Mouse (Mus musculus) intestine, embryonic 14.5 days (tissue): Measurements from ENCODE around the gene Sapcd1. TPM values are rescaled to one million over a fixed set of nuclear protein-coding genes. Genes with fewer than 3 reads are reported as not detected.
A peak's percentile ranks its signal among the peaks of the same experiment; 100 is the strongest.

Experiments used
- ATAC-seq: fragments of 200-750 bp; cut with Nextera tagmentation; replicated peaks from 2 replicates; pipeline ENCODE4 v1.8.0; 2017; ENCODE audit warnings: low read depth, moderate number of reproducible peaks, moderate TSS enrichment, moderate library complexity; ENCODE audit not compliant: low FRiP score, low TSS enrichment
- DNase-seq: peaks from one replicate; pipeline ENCODE4 v3.0.0-alpha.2; 2018; ENCODE audit warnings: low spot score
- H3K27ac ChIP-seq: fragments of 300-500 bp; sonication (generic); 2 replicates; pipeline ENCODE4 v1.5.1; 2014; ENCODE audit warnings: low read depth, mild to moderate bottlenecking, control low read depth
- H3K27me3 ChIP-seq: fragments of 300-500 bp; sonication (generic); replicated peaks from 2 replicates; pipeline ENCODE4 v1.6.1; 2014; ENCODE audit warnings: low read length, control low read depth; ENCODE audit not compliant: control insufficient read depth, insufficient read depth
- H3K36me3 ChIP-seq: fragments of 300-500 bp; sonication (generic); 2 replicates; pipeline ENCODE4 v1.6.1; 2014; ENCODE audit warnings: low read length, control low read depth; ENCODE audit not compliant: control insufficient read depth, insufficient read depth
- H3K4me1 ChIP-seq: fragments of 300-500 bp; sonication (generic); replicated peaks from 2 replicates; pipeline ENCODE4 v1.6.1; 2014; ENCODE audit warnings: low read length, control low read depth, mixed read lengths; ENCODE audit not compliant: control insufficient read depth, insufficient read depth
- H3K4me2 ChIP-seq: fragments of 300-500 bp; sonication (generic); 2 replicates; pipeline ENCODE4 v1.6.1; 2014; ENCODE audit warnings: low read length
- H3K4me3 ChIP-seq: fragments of 300-500 bp; sonication (generic); 2 replicates; pipeline ENCODE4 v1.5.1; 2014; ENCODE audit warnings: low read depth, low read length, control low read depth, mixed read lengths
- H3K9ac ChIP-seq: fragments of 300-500 bp; sonication (generic); 2 replicates; pipeline ENCODE4 v1.6.1; 2014; ENCODE audit warnings: mild to moderate bottlenecking, low read length
- H3K9me3 ChIP-seq: fragments of 300-500 bp; sonication (generic); 2 replicates; pipeline ENCODE4 v1.6.1; 2016; ENCODE audit warnings: low read length, control low read depth; ENCODE audit not compliant: control insufficient read depth
- WGBS: fragments of 180-500 bp; shearing (Covaris S2); extraction: QIAGEN DNeasy Blood & Tissue Kit; methylation state at CpG from one replicate; pipeline ENCODE4 v1.1.7; 2014; 5-methylcytosine and 5-hydroxymethylcytosine counted together
- polyA plus RNA-seq: library from polyadenylated mRNA; unstranded; fragments of >200 nt; fragmentation: Nextera tagmentation; extraction: Ambion mirVana; gene quantifications from 2 replicates; pipeline ENCODE4 v1.2.1, GENCODE M21; 2014

The Sapcd1 gene
- polyA plus RNA-seq = 20.7 and 21.5 TPM in 2 replicates

DNA sequence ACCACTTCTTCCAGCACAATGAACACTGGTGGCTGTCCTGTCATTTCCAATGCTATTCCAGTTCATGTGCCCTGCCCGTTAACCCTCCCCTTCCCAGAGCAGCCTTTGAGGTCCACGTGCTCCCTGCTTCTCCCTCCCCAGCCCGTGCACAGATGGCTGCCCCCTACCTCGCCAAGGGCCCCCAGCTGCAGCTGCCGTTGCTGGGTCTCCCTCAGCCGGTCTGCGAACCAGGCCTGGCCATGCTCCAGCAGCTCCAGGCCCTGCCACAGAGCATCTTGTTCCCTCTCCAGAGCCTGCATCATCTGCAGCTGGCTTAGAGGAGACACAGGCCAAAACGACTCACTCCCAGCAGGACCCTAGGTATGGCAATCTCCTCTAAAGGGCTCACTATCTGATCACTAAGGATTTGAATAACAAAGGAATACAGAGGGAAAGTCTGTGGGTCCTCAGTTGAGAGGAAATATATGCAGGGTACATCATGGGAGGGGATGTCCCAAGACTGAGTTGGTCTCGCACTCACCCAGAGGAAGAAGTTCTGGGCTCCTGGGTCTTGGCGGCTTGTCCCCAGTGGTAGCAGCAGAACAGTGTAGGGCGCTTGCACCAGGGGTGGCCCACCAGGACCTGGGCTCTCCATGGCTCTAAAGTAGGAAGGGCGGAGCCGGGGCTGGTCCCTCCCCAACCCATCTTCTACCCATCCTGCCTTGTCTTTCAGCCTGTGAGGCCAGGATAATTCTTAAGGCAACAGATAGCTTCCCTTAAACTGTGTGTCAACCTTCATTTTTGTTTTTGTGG is at the start of gene Sapcd1:
Sapcd1 (minus strand) TSS at position 740 of the 792 bp plus-strand sequence.
- H3K4me3 ChIP-seq = peak within 1 kb of the TSS; percentile 1; the same call in 1 of the 2 replicates
- DNase-seq (peak; percentile 67), ATAC-seq (peak; percentile 40)
- H3K4me2 ChIP-seq = peak within 1 kb of the TSS; percentile 29
- H3K27me3 ChIP-seq = no peaks in the 10 kb centered on the region
- no peaks in the 10 kb centered on the region for H3K36me3 ChIP-seq
- peaks cover 14% of the 10 kb centered on the region; the same call in 1 of the 2 replicates for H3K4me1 ChIP-seq
- H3K27ac ChIP-seq = peak within 1 kb of the TSS; percentile 77
- WGBS = 38% methylated on average over 13 of the region's 13 CpGs
- no peaks in the 10 kb centered on the region for H3K9me3 ChIP-seq
- 0 out of 2 replicates have a peak within 1 kb of the TSS, but pooled peaks have one; percentile 5 for H3K9ac ChIP-seq

DNA sequence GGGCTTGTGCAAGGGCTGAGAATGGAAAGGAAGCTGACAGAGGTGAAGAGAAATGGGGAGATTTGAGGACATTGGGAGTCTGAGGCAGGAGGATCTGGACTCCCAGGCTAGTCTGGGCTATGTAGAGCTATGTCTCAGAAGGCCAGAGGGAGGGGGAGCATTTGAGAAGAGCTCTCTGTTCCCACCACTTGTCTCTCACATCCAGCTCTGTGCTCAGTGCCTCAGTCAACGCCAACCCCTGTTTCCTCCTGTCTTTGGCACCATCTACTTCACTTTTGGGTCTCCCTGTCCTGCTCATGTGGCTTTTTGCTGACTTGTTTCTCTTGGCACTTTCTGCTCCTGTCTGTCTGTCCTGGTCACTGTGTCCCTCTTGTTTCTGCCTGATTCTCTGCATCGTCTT is 49.5 kb upstream of the Sapcd1 start:
- DNase-seq (no peak), ATAC-seq (no peak)
- H3K9ac ChIP-seq = no peak overlapping the region
- no peak overlapping the region; the same call in 1 of the 2 replicates for H3K4me3 ChIP-seq
- H3K36me3 ChIP-seq = no peaks in the 10 kb centered on the region
- no peaks in the 10 kb centered on the region for H3K9me3 ChIP-seq
- peaks cover 10% of the 10 kb centered on the region for H3K4me1 ChIP-seq
- H3K27me3 ChIP-seq = no peaks in the 10 kb centered on the region
- WGBS = 25% methylated on average over 2 of the region's 2 CpGs
- H3K4me2 ChIP-seq = peak overlapping the region; percentile 33
- peak overlapping the region; percentile 7; the same call in 1 of the 2 replicates for H3K27ac ChIP-seq

DNA sequence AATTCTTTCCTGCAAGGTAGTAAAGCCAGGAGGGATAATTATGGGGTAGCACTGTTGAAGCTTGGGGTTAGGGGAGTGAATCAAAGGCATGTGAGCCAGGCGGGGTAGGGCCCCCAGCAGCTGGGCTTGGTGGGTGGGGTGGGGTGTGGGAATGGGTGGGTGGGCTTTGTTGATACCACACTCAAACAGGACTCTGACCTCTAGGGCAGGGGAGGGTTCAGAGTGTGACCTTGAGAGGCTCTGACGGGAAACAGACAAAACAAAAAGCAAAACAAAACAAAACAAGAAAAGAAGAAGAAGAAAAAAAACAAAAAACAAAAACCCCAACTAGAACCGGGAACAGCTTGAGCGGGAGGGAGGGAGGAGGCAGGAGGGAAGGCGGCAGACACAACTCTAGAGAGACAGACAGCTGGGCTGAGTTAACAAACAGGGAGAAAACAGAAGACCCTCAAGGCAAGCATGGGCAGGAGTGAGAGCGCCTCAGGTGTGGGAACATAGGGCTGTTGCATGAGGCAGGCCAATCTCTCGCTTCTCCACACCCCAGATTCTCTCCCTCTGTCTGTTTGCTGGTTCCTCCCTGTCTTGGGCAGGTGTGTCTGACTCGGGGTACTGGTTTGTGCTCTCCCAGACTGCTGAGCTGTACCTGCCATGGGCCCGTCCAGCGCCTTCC is 48.8 kb upstream of the Sapcd1 start, which contains the start of gene Ly6g6e:
Ly6g6e (plus strand) TSS at position 396 of the 670 bp plus-strand sequence.
- no peaks in the 10 kb centered on the region for H3K27me3 ChIP-seq
- peaks cover 10% of the 10 kb centered on the region for H3K4me1 ChIP-seq
- H3K27ac ChIP-seq = peak within 1 kb of the TSS; percentile 7; the same call in 1 of the 2 replicates
- H3K4me3 ChIP-seq = peak within 1 kb of the TSS; percentile 6; the same call in 1 of the 2 replicates
- DNase-seq (no peak), ATAC-seq (no peak)
- H3K9ac ChIP-seq = no peak within 1 kb of the TSS
- 23% methylated on average over 10 of the region's 10 CpGs for WGBS
- no peaks in the 10 kb centered on the region for H3K9me3 ChIP-seq
- peak within 1 kb of the TSS; percentile 33 for H3K4me2 ChIP-seq
- no peaks in the 10 kb centered on the region for H3K36me3 ChIP-seq

DNA sequence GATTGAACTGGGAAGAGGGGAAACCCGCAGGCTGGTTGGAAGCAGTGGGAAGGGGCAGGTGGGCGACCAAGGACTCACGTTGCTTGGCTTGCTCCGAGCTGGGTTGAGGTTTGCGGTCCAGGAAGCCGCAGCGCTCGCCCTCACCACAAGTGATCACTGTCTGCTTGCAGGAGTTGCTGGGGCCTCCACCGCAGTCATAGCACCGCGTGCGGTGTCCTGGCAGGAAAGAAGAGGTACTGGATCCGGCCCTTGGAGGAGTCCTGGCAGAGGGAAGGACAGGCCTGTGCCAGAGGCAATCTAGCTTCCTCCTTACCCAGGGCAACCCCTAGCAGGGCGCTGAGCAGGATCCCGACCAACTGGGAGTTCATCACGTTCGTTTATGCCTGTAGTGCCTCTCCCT is 46.3 kb upstream of the Sapcd1 start:
- peak overlapping the region; percentile 26 for H3K4me2 ChIP-seq
- H3K9me3 ChIP-seq = no peaks in the 10 kb centered on the region
- 0 out of 2 replicates have a peak, but pooled peaks have one; percentile 42 for ATAC-seq
- H3K9ac ChIP-seq = peak overlapping the region; percentile 11; the same call in 1 of the 2 replicates
- H3K36me3 ChIP-seq = no peaks in the 10 kb centered on the region
- DNase-seq = peak; percentile 67
- peaks cover 10% of the 10 kb centered on the region for H3K4me1 ChIP-seq
- 42% methylated on average over 17 of the region's 17 CpGs for WGBS
- no peaks in the 10 kb centered on the region for H3K27me3 ChIP-seq
- H3K27ac ChIP-seq = peak overlapping the region; percentile 8; the same call in 1 of the 2 replicates
- no peak overlapping the region; the same call in 1 of the 2 replicates for H3K4me3 ChIP-seq

DNA sequence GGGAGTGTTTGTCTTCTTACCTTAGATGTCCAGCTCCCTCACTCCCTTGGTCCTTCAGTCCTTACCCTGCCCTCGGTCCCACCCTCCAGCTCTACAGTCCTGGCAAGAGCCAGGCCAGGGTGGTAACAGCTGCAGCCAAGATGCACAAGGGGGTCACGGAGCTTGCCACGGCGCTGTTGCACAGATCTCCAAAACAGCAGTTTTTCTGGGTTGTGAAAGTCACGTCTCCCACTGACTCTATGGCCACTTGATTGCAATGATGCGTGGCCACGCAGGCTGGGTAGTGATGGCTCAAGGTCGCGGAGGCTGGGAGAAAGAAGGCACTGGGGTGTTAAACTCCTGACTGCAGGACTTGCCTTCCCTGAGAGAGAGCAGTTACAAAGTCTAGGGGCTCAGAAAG is 43.6 kb upstream of the Sapcd1 start:
- no peak for ATAC-seq
- Histone ChIP-seq H3K4me2 (no peak overlapping the region), H3K9me3 (no peaks in the 10 kb centered on the region), H3K9ac (no peak overlapping the region), H3K36me3 (no peaks in the 10 kb centered on the region), H3K27ac (no peak overlapping the region), H3K27me3 (peaks cover 4% of the 10 kb centered on the region; the same call in 1 of the 2 replicates), H3K4me3 (no peak overlapping the region), H3K4me1 (peaks cover 6% of the 10 kb centered on the region)
- DNase-seq = no peak
- WGBS = 78% methylated on average over 9 of the region's 9 CpGs

DNA sequence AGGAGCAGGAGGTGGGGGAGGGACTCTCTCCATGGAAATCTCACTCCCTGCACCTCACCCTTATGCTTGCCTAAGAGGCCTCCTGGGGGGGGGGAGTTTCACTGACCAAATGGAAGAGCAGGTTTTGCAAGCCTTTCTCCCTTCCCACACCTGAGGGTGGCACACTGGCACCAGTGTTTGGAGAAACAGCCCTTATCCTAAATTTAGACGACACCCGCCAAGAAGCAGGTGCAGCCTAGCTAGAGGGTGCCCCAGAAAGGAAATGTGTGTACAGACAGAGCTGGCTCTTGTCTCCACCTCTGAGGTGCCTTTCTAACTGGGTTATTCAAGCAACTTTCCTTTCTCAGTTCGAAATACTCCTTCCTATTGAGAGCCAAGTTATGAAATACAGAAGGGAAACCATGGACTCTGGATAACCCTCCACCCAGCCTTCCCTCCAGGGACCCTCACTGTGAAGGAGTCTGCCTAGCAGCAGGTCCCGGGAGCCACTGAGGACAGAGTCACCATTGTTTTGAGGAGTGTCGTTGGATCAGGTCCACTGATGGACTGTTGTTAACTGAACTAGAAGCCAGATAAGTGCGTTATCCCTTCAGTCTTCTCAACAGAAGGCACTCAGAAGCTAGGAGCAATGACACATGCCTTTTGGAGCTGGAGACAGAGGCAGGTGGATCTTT is 42.9 kb upstream of the Sapcd1 start:
- no peak overlapping the region for H3K4me3 ChIP-seq
- H3K9me3 ChIP-seq = no peaks in the 10 kb centered on the region
- H3K27me3 ChIP-seq = peaks cover 9% of the 10 kb centered on the region; the same call in 1 of the 2 replicates
- H3K27ac ChIP-seq = no peak overlapping the region
- peaks cover 4% of the 10 kb centered on the region; the same call in 1 of the 2 replicates for H3K4me1 ChIP-seq
- no peak overlapping the region for H3K4me2 ChIP-seq
- WGBS = 42% methylated on average over 6 of the region's 6 CpGs
- DNase-seq = no peak
- ATAC-seq = no peak
- H3K36me3 ChIP-seq = no peaks in the 10 kb centered on the region
- H3K9ac ChIP-seq = no peak overlapping the region

DNA sequence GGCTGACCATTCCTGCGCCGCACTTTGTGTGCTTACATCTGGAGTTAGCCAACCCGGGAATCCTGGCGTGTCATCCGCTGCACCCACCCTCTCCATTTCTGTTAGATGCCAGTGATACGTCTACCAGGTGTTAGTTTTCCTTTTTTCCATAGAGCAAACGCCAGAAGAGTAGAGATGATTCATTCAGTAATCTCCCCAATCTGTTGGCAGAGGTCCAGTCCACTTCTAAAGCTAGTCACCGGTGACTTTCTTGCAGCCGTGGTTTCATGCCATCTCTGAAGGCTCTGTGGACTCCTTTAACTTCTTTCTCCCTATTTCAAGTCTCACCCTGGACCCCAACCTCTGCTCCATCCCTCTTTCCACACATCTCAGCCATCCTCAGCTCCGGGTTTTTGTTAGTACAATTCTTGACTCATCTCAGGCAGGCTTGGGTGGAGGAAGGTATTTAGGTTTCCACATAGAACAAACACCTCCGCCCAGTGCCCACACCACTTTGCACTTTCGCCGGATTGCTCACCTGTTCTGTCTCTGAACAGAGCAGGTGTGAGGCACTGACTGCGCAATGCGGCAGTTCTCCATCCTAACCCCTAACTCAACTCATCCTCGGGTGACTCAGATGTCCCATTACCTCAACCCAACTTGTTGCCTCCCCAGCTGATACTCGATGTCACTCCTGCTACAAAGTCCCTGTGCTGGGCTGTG is 40.5 kb upstream of the Sapcd1 start:
- no peaks in the 10 kb centered on the region for H3K9me3 ChIP-seq
- H3K27ac ChIP-seq = no peak overlapping the region
- H3K4me3 ChIP-seq = no peak overlapping the region
- ATAC-seq (no peak), DNase-seq (no peak)
- no peak overlapping the region for H3K9ac ChIP-seq
- H3K4me2 ChIP-seq = no peak overlapping the region
- 76% methylated on average over 17 of the region's 17 CpGs for WGBS
- H3K4me1 ChIP-seq = peaks cover 17% of the 10 kb centered on the region; the same call in 1 of the 2 replicates
- peaks cover 9% of the 10 kb centered on the region; the same call in 1 of the 2 replicates for H3K27me3 ChIP-seq
- no peaks in the 10 kb centered on the region for H3K36me3 ChIP-seq
